Mouse (Mus musculus): ENCODE data around the gene Mast4.

- TF ChIP-seq CTCF (IDR thresholded peaks at IDR 0.05 in 2 of 3, conservative IDR thresholded peaks at IDR 0.05 in 1 of 3; ENCODE audit: control insufficient read depth in 1 of 3, insufficient read depth in 1 of 3, low read depth in 2 of 3, low read length in 3 of 3, poor library complexity in 1 of 3, severe bottlenecking in 1 of 3) (peak in 2 of 3 experiments; percentile 13 to 44; a peak in 3 of 6 replicates), POLR2A (IDR thresholded peaks at IDR 0.05; ENCODE audit: control insufficient read depth in 1 of 2, insufficient read depth in 1 of 2, low read depth in 1 of 2, low read length in 2 of 2, poor library complexity in 1 of 2) (no peak), USF1 (IDR thresholded peaks at IDR 0.05; ENCODE audit: low read depth, low read length) (no peak), ZMIZ1 (IDR thresholded peaks at IDR 0.05; ENCODE audit: low read depth, low read length) (no peak), MAX (IDR thresholded peaks at IDR 0.05; ENCODE audit: low read length) (no peak), EP300 (IDR thresholded peaks at IDR 0.05; ENCODE audit: low read depth in 1 of 2, low read length in 2 of 2) (no peak), GATA1 (IDR thresholded peaks at IDR 0.05; ENCODE audit: low read depth, low read length) (no peak), BHLHE40 (IDR thresholded peaks at IDR 0.05; ENCODE audit: borderline replicate concordance, low read depth, low read length) (no peak), MXI1 (IDR thresholded peaks at IDR 0.05; ENCODE audit: low read depth, low read length) (no peak), CHD2 (IDR thresholded peaks at IDR 0.05; ENCODE audit: low read length) (no peak), POLR2AphosphoS5 (IDR thresholded peaks at IDR 0.05; ENCODE audit: borderline replicate concordance, low read depth, low read length) (no peak), JUND (IDR thresholded peaks at IDR 0.05; ENCODE audit: low read depth, low read length) (no peak), TBP (IDR thresholded peaks at IDR 0.05; ENCODE audit: low read depth, low read length) (no peak), GABPA (IDR thresholded peaks at IDR 0.05; ENCODE audit: low read depth, low read length) (no peak)
Measured at GRCm38 (mm10) chr13:102909654-102910418, 424.5 kb downstream of the Mast4 start.

Data from MEL (cell line).